Mouse (Mus musculus): ENCODE results near the gene Gm17728. TPM values are rescaled to one million over a fixed set of nuclear protein-coding genes. Genes with fewer than 3 reads are reported as not detected.
"Not testable (repeated sequence)": the region's sequence is repeated elsewhere in the genome, so short reads cannot be mapped to it uniquely, and the experiment has no call there.

The Gm17728 gene
- not detected for total RNA-seq (2021)

- DNase-seq = not testable (repeated sequence)
These were observed at the start of gene Gm17728 for GRCm38 (mm10) chr17:9421760-9422159. Gm17728 (plus strand) TSS chr17:9422060.

GRCm38 (mm10) chr17:9397493-9397892, 24.4 kb upstream of the Gm17728 start:
- no peak for DNase-seq

- no peak for DNase-seq
These were observed 23.3 kb upstream of the Gm17728 start for GRCm38 (mm10) chr17:9398551-9398950.

GRCm38 (mm10) chr17:9403991-9404390, 17.9 kb upstream of the Gm17728 start:
- DNase-seq = no peak

- DNase-seq = peak; percentile 28
These were observed 14.2 kb upstream of the Gm17728 start for GRCm38 (mm10) chr17:9407640-9408039.

- DNase-seq = no peak
These were observed 2.8 kb upstream of the Gm17728 start for GRCm38 (mm10) chr17:9419016-9419415.

GRCm38 (mm10) chr17:9428374-9428994, 6.6 kb downstream of the Gm17728 start:
- no peak for DNase-seq

GRCm38 (mm10) chr17:9439997-9440655, 18.3 kb downstream of the Gm17728 start:
- no peak for DNase-seq

- no peak for DNase-seq
These were observed 34.5 kb downstream of the Gm17728 start for GRCm38 (mm10) chr17:9456406-9456805.

GRCm38 (mm10) chr17:9460904-9461303, 39.0 kb downstream of the Gm17728 start:
- DNase-seq = no peak

Other genes starting within 250 kb of the Gm17728 start
- not detected for gene Pabpc6, start 247.7 kb downstream of the Gm17728 start, total RNA-seq (2021)

All from heart, postnatal 4 days (tissue).